Mouse (Mus musculus) stomach, postnatal 0 days (tissue): ENCODE measurements at regions not wholly inside any gene's neighbourhood (a gene's known extent, or its start where the extent isn't known, plus 50 kb on each side); places are given as distances from the start of the nearest gene placed in this dataset.

Experiments
- CTCF ChIP-seq: IDR thresholded peaks from 2 replicates; pipeline ENCODE4 v1.5.1; 2016; ENCODE audit warnings: antibody characterized with exemption, low read depth, mild to moderate bottlenecking, moderate library complexity
- EP300 ChIP-seq: optimal IDR thresholded peaks from 2 replicates; pipeline ENCODE3; 2016; ENCODE audit warnings: antibody characterized with exemption

GRCm38 (mm10) chr3:119890911-119891310 lies 106.6 kb upstream of the Ptbp2 start:
- no peak for TF ChIP-seq CTCF
- no peak for TF ChIP-seq EP300
